Mouse (Mus musculus) lung, embryonic 14.5 days (tissue): ENCODE data around the gene Kcnk18. TPM values are rescaled to one million over a fixed set of nuclear protein-coding genes. Genes with fewer than 3 reads are reported as not detected.

Source experiments
- ATAC-seq: fragments of 200-750 bp; cut with Nextera tagmentation; 2 replicates; pipeline ENCODE4 v1.8.0; 2017; ENCODE audit warnings: mild to moderate bottlenecking, moderate TSS enrichment, moderate library complexity; ENCODE audit not compliant: insufficient read depth
- DNase-seq: peaks from one replicate; pipeline ENCODE4 v3.0.0-alpha.2; 2015
- H3K27ac ChIP-seq: fragments of 300-500 bp; sonication (generic); 2 replicates; pipeline ENCODE4 v1.5.1; 2014; ENCODE audit warnings: low read depth, mild to moderate bottlenecking, moderate library complexity
- H3K27me3 ChIP-seq: fragments of 300-500 bp; sonication (generic); 2 replicates; pipeline ENCODE4 v1.6.1; 2014; ENCODE audit warnings: low read length, control low read depth; ENCODE audit not compliant: insufficient read depth
- H3K36me3 ChIP-seq: fragments of 300-500 bp; sonication (generic); 2 replicates; pipeline ENCODE4 v1.6.1; 2014; ENCODE audit warnings: control low read depth; ENCODE audit not compliant: insufficient read depth
- H3K4me1 ChIP-seq: fragments of 300-500 bp; sonication (generic); 2 replicates; pipeline ENCODE4 v1.6.1; 2014; ENCODE audit warnings: antibody characterized with exemption, control low read depth; ENCODE audit not compliant: insufficient read depth
- H3K4me2 ChIP-seq: fragments of 300-500 bp; sonication (generic); 2 replicates; pipeline ENCODE4 v1.6.1; 2014; ENCODE audit warnings: mild to moderate bottlenecking
- H3K4me3 ChIP-seq: fragments of 300-500 bp; sonication (generic); 2 replicates; pipeline ENCODE4 v1.5.1; 2014; ENCODE audit warnings: low read depth, low read length
- H3K9ac ChIP-seq: fragments of 300-500 bp; sonication (generic); 2 replicates; pipeline ENCODE4 v1.6.1; 2014
- H3K9me3 ChIP-seq: fragments of 300-500 bp; sonication (generic); 2 replicates; pipeline ENCODE4 v1.6.1; 2016; ENCODE audit warnings: low read depth, low read length, control low read depth
- CTCF ChIP-seq: IDR thresholded peaks from 2 replicates; pipeline ENCODE4 v1.5.1; 2016; ENCODE audit warnings: antibody characterized with exemption, low read depth
- WGBS: fragments of 180-500 bp; shearing (Covaris S2); extraction: QIAGEN DNeasy Blood & Tissue Kit; methylation state at CpG from one replicate; pipeline ENCODE4 v1.1.7; 2014; 5-methylcytosine and 5-hydroxymethylcytosine counted together
- polyA plus RNA-seq: library from polyadenylated mRNA; unstranded; fragments of >200 nt; fragmentation: Nextera tagmentation; extraction: Ambion mirVana; gene quantifications from 2 replicates; pipeline ENCODE4 v1.2.1, GENCODE M21; 2014

The Kcnk18 gene
- polyA plus RNA-seq, 1 experiment from 2014 or later = not detected

- Histone ChIP-seq H3K9me3 (no peaks in the 10 kb centered on the region), H3K9ac (no peak overlapping the region), H3K27ac (no peak overlapping the region), H3K4me1 (no peaks in the 10 kb centered on the region), H3K4me3 (no peak overlapping the region), H3K27me3 (no peaks in the 10 kb centered on the region), H3K36me3 (no peaks in the 10 kb centered on the region), H3K4me2 (no peak overlapping the region)
- TF ChIP-seq CTCF = no peak
- DNase-seq (no peak), ATAC-seq (no peak)
- 62% methylated on average over 3 of the region's 3 CpGs for WGBS
These were observed 63.0 kb downstream of the Kcnk18 start for GRCm38 (mm10) chr19:59282001-59282400.

Other genes with a start within 250 kb of the Kcnk18 start
- gene Shtn1, start 143.1 kb upstream of the Kcnk18 start, polyA plus RNA-seq = 6.6 and 7.7 TPM in 2 replicates
- not detected in 2 replicates for gene Vax1, start 49.2 kb upstream of the Kcnk18 start, polyA plus RNA-seq
- 5.6 and 7.5 TPM in 2 replicates for gene Slc18a2, start 41.7 kb downstream of the Kcnk18 start, polyA plus RNA-seq
- 30.7 and 43.3 TPM in 2 replicates for gene Rps12-ps3, start 103.1 kb downstream of the Kcnk18 start, polyA plus RNA-seq
- gene Pdzd8, start 126.6 kb downstream of the Kcnk18 start, polyA plus RNA-seq = 15.9 and 16.5 TPM in 2 replicates
- not detected in 2 replicates for gene Emx2, start 239.2 kb downstream of the Kcnk18 start, polyA plus RNA-seq